Comparison of ENCODE assay signal across 8 mouse cellular contexts in genomic region chr7:19627721-19628120, GRCm38 (mm10). TPM values are rescaled to one million over a fixed set of nuclear protein-coding genes. Genes with fewer than 3 reads are reported as not detected.
A peak's percentile ranks its signal among the peaks of the same experiment; 100 is the strongest.
DNase-seq lines count a peak whose midpoint lies in the region; ATAC-seq and TF ChIP-seq lines count a peak whose summit lies in the region.

No protein-coding gene starts in this region.

- H3K9ac ChIP-seq in CH12.LX (ENCODE audit: insufficient read depth, low read depth): no peak overlapping the region
- H3K9ac ChIP-seq in forebrain, embryonic 14.5 days (ENCODE audit: low read length): no peak overlapping the region
- no peak overlapping the region for H3K9ac ChIP-seq in liver, embryonic 13.5 days

- no peak for TF ChIP-seq RAD21 in CH12.LX (IDR thresholded peaks at IDR 0.05; ENCODE audit: low read depth, low read length)

- ATAC-seq in forebrain, embryonic 14.5 days: no peak
- no peak for ATAC-seq in liver, embryonic 13.5 days (ENCODE audit: low read depth)

- DNase-seq in gastrocnemius, adult 2 months: no peak
- no peak for DNase-seq in gastrocnemius, postnatal 14 days
- no peak for DNase-seq in CH12.LX (ENCODE audit: extremely low read depth)
- no peak for DNase-seq in forebrain, embryonic 14.5 days (ENCODE audit: low spot score)
- DNase-seq in liver, embryonic 13.5 days: no peak
- DNase-seq in c-Kit-positive CD71-positive TER-119-positive erythroid progenitor cells, embryonic 14.5 days (ENCODE audit: low spot score): no peak
- no peak for DNase-seq in left cerebral cortex, postnatal 25 days (ENCODE audit: low spot score in 2 of 2)
- no peak for DNase-seq in natural killer cell, adult 2 months (ENCODE audit: low spot score in 2 of 2)

- TF ChIP-seq POLR2A in CH12.LX (IDR thresholded peaks at IDR 0.05; ENCODE audit: low read depth, low read length): no peak

- H3K4me1 ChIP-seq in CH12.LX (ENCODE audit: control insufficient read depth in 1 of 2, insufficient read depth in 2 of 2): peaks cover 11 to 45% of the 10 kb centered on the region in 2 experiments
- peaks cover 2% of the 10 kb centered on the region; the same call in 1 of the 2 replicates for H3K4me1 ChIP-seq in forebrain, embryonic 14.5 days (ENCODE audit: control insufficient read depth, insufficient read depth, low read length)
- H3K4me1 ChIP-seq in liver, embryonic 13.5 days (replicated peaks): peaks cover 41% of the 10 kb centered on the region

- TF ChIP-seq EP300 in CH12.LX (IDR thresholded peaks at IDR 0.05; ENCODE audit: low read length): no peak

- in situ Hi-C loops in CH12.LX (cut with MboI; ENCODE audit: low pct_ligation_motif_present, low pct_unique_long_range_greater_than_20kb, low sequenced_read_pairs): no loop called here

- intact Hi-C loops in gastrocnemius, adult 2 months (cut with DNase I): no loop called here
- intact Hi-C loops in gastrocnemius, postnatal 14 days (cut with DNase I; ENCODE audit: low total_unique reads): no loop called here
- intact Hi-C loops in left cerebral cortex, postnatal 25 days (cut with DNase I): no loop called here

- H3K9me3 ChIP-seq in CH12.LX (replicated peaks; ENCODE audit: low read length): no peaks in the 10 kb centered on the region
- H3K9me3 ChIP-seq in forebrain, embryonic 14.5 days (replicated peaks; ENCODE audit: control insufficient read depth, low read length): no peaks in the 10 kb centered on the region
- no peaks in the 10 kb centered on the region for H3K9me3 ChIP-seq in liver, embryonic 13.5 days (replicated peaks)

- TF ChIP-seq CTCF in gastrocnemius, adult 2 months (IDR thresholded peaks at IDR 0.05): no peak
- TF ChIP-seq CTCF in CH12.LX (conservative IDR thresholded peaks at IDR 0.05 in 1 of 2, IDR thresholded peaks at IDR 0.05 in 1 of 2; ENCODE audit: low read depth in 2 of 2, low read length in 2 of 2): no peak

- peak overlapping the region; percentile 97 for H3K27ac ChIP-seq in gastrocnemius, adult 2 months
- H3K27ac ChIP-seq in CH12.LX (ENCODE audit: insufficient read depth, low read depth): no peak overlapping the region
- no peak overlapping the region for H3K27ac ChIP-seq in forebrain, embryonic 14.5 days (ENCODE audit: low read depth, low read length)
- H3K27ac ChIP-seq in liver, embryonic 13.5 days: no peak overlapping the region

- dilution Hi-C loops in CH12.LX (cut with MboI; ENCODE audit: extremely low pct_ligation_motif_present, extremely low pct_unique_long_range_greater_than_20kb, low sequenced_read_pairs): no loop called here

- H3K27me3 ChIP-seq in CH12.LX (replicated peaks): no peaks in the 10 kb centered on the region
- H3K27me3 ChIP-seq in forebrain, embryonic 14.5 days (replicated peaks; ENCODE audit: control insufficient read depth, insufficient read depth, low read length): no peaks in the 10 kb centered on the region
- peaks cover 3% of the 10 kb centered on the region; the same call in 1 of the 2 replicates for H3K27me3 ChIP-seq in liver, embryonic 13.5 days

- peak overlapping the region; percentile 98 for H3K4me3 ChIP-seq in gastrocnemius, adult 2 months
- peak overlapping the region; percentile 51 to 65 (median 53) for H3K4me3 ChIP-seq in CH12.LX (replicated peaks in 1 of 3; ENCODE audit: low read depth in 2 of 3, low read length in 2 of 3, poor library complexity in 1 of 3)
- H3K4me3 ChIP-seq in forebrain, embryonic 14.5 days (ENCODE audit: low read depth, low read length): no peak overlapping the region
- H3K4me3 ChIP-seq in liver, embryonic 13.5 days (replicated peaks): peak overlapping the region; percentile 82

- H3K79me2 ChIP-seq in CH12.LX (replicated peaks; ENCODE audit: control insufficient read depth, extremely low read depth, insufficient read depth, poor library complexity, severe bottlenecking): peaks cover 5% of the 10 kb centered on the region; the same call in 1 of the 2 replicates

- WGBS in forebrain, embryonic 14.5 days: 72% methylated on average over 3 of the region's 3 CpGs
- WGBS in liver, embryonic 13.5 days (ENCODE audit: insufficient replicate concordance): 54% methylated on average over 3 of the region's 3 CpGs

- peaks cover 25 to 58% of the 10 kb centered on the region in 2 experiments for H3K36me3 ChIP-seq in CH12.LX (replicated peaks in 1 of 2; ENCODE audit: control insufficient read depth in 1 of 2, insufficient read depth in 1 of 2, low read length in 1 of 2)
- peaks cover 9% of the 10 kb centered on the region; the same call in 1 of the 2 replicates for H3K36me3 ChIP-seq in forebrain, embryonic 14.5 days (ENCODE audit: control insufficient read depth, insufficient read depth, low read length)
- peaks cover 10% of the 10 kb centered on the region for H3K36me3 ChIP-seq in liver, embryonic 13.5 days

- peak overlapping the region; percentile 45 for H3K4me2 ChIP-seq in CH12.LX (ENCODE audit: insufficient read depth, low read depth, poor library complexity, severe bottlenecking)
- H3K4me2 ChIP-seq in forebrain, embryonic 14.5 days (ENCODE audit: low read length): 0 out of 2 replicates have a peak overlapping the region, but pooled peaks have one; percentile 98
- peak overlapping the region; percentile 100 for H3K4me2 ChIP-seq in liver, embryonic 13.5 days

TF ChIP-seq in CH12.LX, 34 proteins besides CTCF, POLR2A, EP300 and RAD21 (continues in another document):
- TF ChIP-seq RCOR1 (conservative IDR thresholded peaks at IDR 0.05; ENCODE audit: low read depth, low read length) (no peak), ELF1 (IDR thresholded peaks at IDR 0.05; ENCODE audit: low read depth, low read length) (no peak), MXI1 (IDR thresholded peaks at IDR 0.05; ENCODE audit: low read depth, low read length) (no peak), HCFC1 (IDR thresholded peaks at IDR 0.05; ENCODE audit: low read depth, low read length) (no peak), ZNF384 (IDR thresholded peaks at IDR 0.05; ENCODE audit: low read depth, low read length) (no peak), ZMIZ1 (IDR thresholded peaks at IDR 0.05; ENCODE audit: low read depth, low read length) (no peak), SMC3 (IDR thresholded peaks at IDR 0.05; ENCODE audit: low read depth, low read length) (no peak), USF1 (IDR thresholded peaks at IDR 0.05; ENCODE audit: low read depth, low read length) (no peak), NRF1 (IDR thresholded peaks at IDR 0.05; ENCODE audit: low read depth, low read length) (no peak), TCF12 (IDR thresholded peaks at IDR 0.05; ENCODE audit: low read depth, low read length) (no peak), JUND (conservative IDR thresholded peaks at IDR 0.05; ENCODE audit: low read depth, low read length) (no peak), CHD2 (IDR thresholded peaks at IDR 0.05; ENCODE audit: low read length) (no peak), ZC3H11A (IDR thresholded peaks at IDR 0.05; ENCODE audit: low read depth, low read length) (no peak), KAT2A (IDR thresholded peaks at IDR 0.05; ENCODE audit: insufficient replicate concordance, low read length) (no peak), SIN3A (IDR thresholded peaks at IDR 0.05; ENCODE audit: low read length) (no peak), MYC (IDR thresholded peaks at IDR 0.05; ENCODE audit: low read depth, low read length) (no peak)

RNA-seq across cellular contexts. Expression of gene Relb, which starts 1.5 kb away (rescaled TPM):
- total RNA-seq in gastrocnemius, adult 2 months (2021): 1 to 10 TPM; 5.1 to 7.9 TPM
- total RNA-seq in gastrocnemius, postnatal 14 days (2021): 1 to 10 TPM; 4.9 to 7.3 TPM
- total RNA-seq in CH12.LX (2012; rRNA removed) (37.8 and 58.1 TPM in 2 replicates), CH12.LX (2014; rRNA removed) (41.5 and 44.0 TPM in 2 replicates)
- 50.6 and 59.6 TPM in 2 replicates for polyA plus RNA-seq in CH12.LX (2012; ENCODE audit: insufficient read length, low read depth)
- 2.8 and 3.0 TPM in 2 replicates for polyA plus RNA-seq in forebrain, embryonic 14.5 days (2014; fragmentation: Nextera tagmentation; extraction: Ambion mirVana)
- polyA plus RNA-seq in liver, embryonic 13.5 days (2015; fragmentation: Nextera tagmentation; extraction: Ambion mirVana): 1.6 and 1.7 TPM in 2 replicates
- total RNA-seq in left cerebral cortex, postnatal 25 days (2021): 1 to 10 TPM; 6.6 to 7.5 TPM

RNA-seq across cellular contexts. Expression of gene Clasrp, which starts 23.4 kb away (rescaled TPM):
- 10 to 100 TPM; 13.7 to 15.1 TPM for total RNA-seq in gastrocnemius, adult 2 months (2021)
- total RNA-seq in gastrocnemius, postnatal 14 days (2021): 10 to 100 TPM; 10.6 to 12.0 TPM
- total RNA-seq in CH12.LX (2012; rRNA removed): 43.4 and 45.4 TPM in 2 replicates
- total RNA-seq in CH12.LX (2014; rRNA removed): 14.5 and 17.5 TPM in 2 replicates
- polyA plus RNA-seq in CH12.LX (2012; ENCODE audit: insufficient read length, low read depth): 59.4 and 62.6 TPM in 2 replicates
- polyA plus RNA-seq in forebrain, embryonic 14.5 days (2014; fragmentation: Nextera tagmentation; extraction: Ambion mirVana): 27.1 and 40.1 TPM in 2 replicates
- 14.3 and 15.7 TPM in 2 replicates for polyA plus RNA-seq in liver, embryonic 13.5 days (2015; fragmentation: Nextera tagmentation; extraction: Ambion mirVana)
- total RNA-seq in left cerebral cortex, postnatal 25 days (2021): 10 to 100 TPM; 70.9 to 81.0 TPM

RNA-seq across cellular contexts. Expression of gene Clptm1, which starts 37.1 kb away (rescaled TPM):
- 10 to 100 TPM; 46.6 TPM for total RNA-seq in gastrocnemius, adult 2 months (2021)
- 10 to 100 TPM; 39.8 to 47.7 TPM for total RNA-seq in gastrocnemius, postnatal 14 days (2021)
- 43.6 and 43.9 TPM in 2 replicates for total RNA-seq in CH12.LX (2012; rRNA removed)
- 33.8 and 34.0 TPM in 2 replicates for total RNA-seq in CH12.LX (2014; rRNA removed)
- 54.7 and 70.9 TPM in 2 replicates for polyA plus RNA-seq in CH12.LX (2012; ENCODE audit: insufficient read length, low read depth)
- polyA plus RNA-seq in forebrain, embryonic 14.5 days (2014; fragmentation: Nextera tagmentation; extraction: Ambion mirVana): 86.4 and 94.9 TPM in 2 replicates
- polyA plus RNA-seq in liver, embryonic 13.5 days (2015; fragmentation: Nextera tagmentation; extraction: Ambion mirVana): 45.2 and 51.0 TPM in 2 replicates
- total RNA-seq in left cerebral cortex, postnatal 25 days (2021): 100 to 1,000 TPM; 144 to 151 TPM

RNA-seq across cellular contexts. Expression of gene Apoc2, which starts 50.0 kb away (rescaled TPM):
- not detected for total RNA-seq in gastrocnemius, adult 2 months (2021)
- total RNA-seq in gastrocnemius, postnatal 14 days (2021): under 1 TPM; 0.41 to 0.44 TPM
- not detected in 2 replicates for total RNA-seq in CH12.LX (2012; rRNA removed)
- not detected in 2 replicates for total RNA-seq in CH12.LX (2014; rRNA removed)
- not detected in 2 replicates for polyA plus RNA-seq in CH12.LX (2012; ENCODE audit: insufficient read length, low read depth)
- polyA plus RNA-seq in forebrain, embryonic 14.5 days (2014; fragmentation: Nextera tagmentation; extraction: Ambion mirVana): not detected in 2 replicates
- polyA plus RNA-seq in liver, embryonic 13.5 days (2015; fragmentation: Nextera tagmentation; extraction: Ambion mirVana): 568 and 648 TPM in 2 replicates
- total RNA-seq in left cerebral cortex, postnatal 25 days (2021): not detected

RNA-seq across cellular contexts. Expression of gene Gemin7, which starts 50.3 kb away (rescaled TPM):
- 10 to 100 TPM; 73.4 to 74.2 TPM for total RNA-seq in gastrocnemius, adult 2 months (2021)
- 10 to 100 TPM; 50.0 to 55.1 TPM for total RNA-seq in gastrocnemius, postnatal 14 days (2021)
- total RNA-seq in CH12.LX (2012; rRNA removed) (52.5 and 63.2 TPM in 2 replicates), CH12.LX (2014; rRNA removed) (89.6 and 101 TPM in 2 replicates)
- polyA plus RNA-seq in CH12.LX (2012; ENCODE audit: insufficient read length, low read depth): 59.3 and 64.4 TPM in 2 replicates
- polyA plus RNA-seq in forebrain, embryonic 14.5 days (2014; fragmentation: Nextera tagmentation; extraction: Ambion mirVana): 134 and 146 TPM in 2 replicates
- polyA plus RNA-seq in liver, embryonic 13.5 days (2015; fragmentation: Nextera tagmentation; extraction: Ambion mirVana): 84.9 and 92.7 TPM in 2 replicates
- 10 to 100 TPM; 43.7 to 47.1 TPM for total RNA-seq in left cerebral cortex, postnatal 25 days (2021)

Comparison
In these comparisons a context has a peak if more than half of its experiments do, and no peak if none do; other contexts are left out.
1. H3K4me2 ChIP-seq: peak in every context shown above with its lines; median percentile 100 in liver, embryonic 13.5 days; 98 in forebrain, embryonic 14.5 days; 45 in CH12.LX.
2. RNA of gene Relb, which starts 1.5 kb away (total RNA-seq): 37.8 to 58.1 TPM in CH12.LX; 5.1 to 7.9 TPM in gastrocnemius, adult 2 months, 6.6 to 7.5 TPM in left cerebral cortex, postnatal 25 days and 4.9 to 7.3 TPM in gastrocnemius, postnatal 14 days; every median in the first group is over 4 times any median in the second.